Mouse (Mus musculus) neural tube, embryonic 10.5 days (tissue): ENCODE measurements at regions not wholly inside any gene's neighbourhood (a gene's known extent, or its start where the extent isn't known, plus 50 kb on each side); places are given as distances from the start of the nearest gene placed in this dataset.

ENCODE experiments used
- DNase-seq: peaks from one replicate; pipeline ENCODE4 v3.0.0-alpha.2; 2017; ENCODE audit warnings: low spot score; ENCODE audit errors: extremely low spot score

DNA sequence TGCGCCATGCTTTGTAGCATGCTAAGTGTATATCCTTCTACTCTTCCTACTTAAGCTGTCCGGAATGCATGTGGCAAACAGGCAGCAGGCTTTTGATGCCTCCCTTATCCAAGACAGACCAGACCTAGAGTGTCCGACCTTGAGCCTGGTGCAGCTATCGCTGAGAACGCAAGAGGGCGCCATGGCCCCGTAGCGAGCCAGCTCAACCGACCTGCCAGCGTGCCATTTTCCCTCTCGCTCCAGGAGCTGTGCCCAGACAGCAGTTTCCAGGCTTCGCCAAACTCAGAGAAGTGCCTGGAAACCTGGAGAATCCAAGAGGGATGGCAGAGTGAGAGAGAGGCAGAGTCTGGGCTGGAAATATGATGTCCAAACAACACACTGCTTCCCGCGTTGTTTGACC is 155.8 kb upstream of the Gm12830 start:
- DNase-seq, result peak; percentile 94

DNA sequence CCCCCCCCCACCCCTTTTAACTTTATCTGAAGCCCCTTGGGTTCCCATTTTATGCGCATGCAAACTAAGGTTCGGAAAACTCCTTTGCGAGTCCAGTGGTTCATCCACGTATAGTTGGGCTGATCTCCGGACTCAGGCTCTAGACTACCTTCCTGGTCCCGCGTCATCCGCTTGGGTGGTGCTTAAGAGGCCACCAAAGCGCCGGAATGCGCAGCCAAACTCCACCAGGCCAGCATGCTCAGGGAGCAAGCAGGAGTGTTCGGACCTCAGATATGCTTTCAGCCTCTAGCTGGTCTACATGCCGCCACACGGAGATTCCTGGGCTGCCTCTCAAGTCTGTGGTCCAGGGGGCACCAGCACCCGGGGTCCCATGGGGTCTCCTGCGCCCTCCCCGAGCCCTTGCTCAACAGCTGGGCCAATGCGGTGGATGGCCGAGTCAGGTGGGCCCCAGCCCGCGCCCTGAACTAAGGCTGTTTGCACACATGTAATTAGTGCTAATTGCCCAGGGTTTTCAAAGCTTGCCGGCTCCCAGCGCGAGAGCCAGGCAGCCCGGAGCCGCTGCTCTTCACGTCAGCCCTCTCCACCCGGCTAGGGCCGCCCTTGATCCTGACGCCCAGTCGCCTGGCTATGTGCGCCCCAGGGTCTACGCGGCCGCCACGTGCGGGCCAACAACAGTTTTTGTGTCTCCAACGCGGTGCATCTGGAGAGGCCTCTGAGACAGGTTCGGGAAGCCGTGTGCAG is 155.1 kb upstream of the Gm12830 start:
- DNase-seq, result peak; percentile 58

DNA sequence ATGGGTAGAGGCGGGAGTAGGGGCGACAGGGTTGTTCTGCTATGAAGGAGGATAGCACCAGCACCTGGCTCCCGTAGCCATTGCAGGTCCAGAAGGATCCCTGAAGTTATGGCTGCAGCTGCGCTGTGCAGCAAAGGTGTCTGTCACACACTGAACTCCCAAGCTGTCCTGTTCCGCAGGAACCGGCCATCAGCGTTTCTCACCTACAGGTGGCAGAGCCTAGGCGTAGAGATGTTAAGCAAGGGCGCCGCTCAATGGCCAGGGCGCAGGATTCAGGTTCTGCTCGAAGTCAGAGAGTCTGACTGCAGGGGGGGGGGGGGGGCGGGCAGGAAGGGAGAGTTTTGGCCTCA is 154.6 kb upstream of the Gm12830 start:
- DNase-seq, result peak; percentile 52

DNA sequence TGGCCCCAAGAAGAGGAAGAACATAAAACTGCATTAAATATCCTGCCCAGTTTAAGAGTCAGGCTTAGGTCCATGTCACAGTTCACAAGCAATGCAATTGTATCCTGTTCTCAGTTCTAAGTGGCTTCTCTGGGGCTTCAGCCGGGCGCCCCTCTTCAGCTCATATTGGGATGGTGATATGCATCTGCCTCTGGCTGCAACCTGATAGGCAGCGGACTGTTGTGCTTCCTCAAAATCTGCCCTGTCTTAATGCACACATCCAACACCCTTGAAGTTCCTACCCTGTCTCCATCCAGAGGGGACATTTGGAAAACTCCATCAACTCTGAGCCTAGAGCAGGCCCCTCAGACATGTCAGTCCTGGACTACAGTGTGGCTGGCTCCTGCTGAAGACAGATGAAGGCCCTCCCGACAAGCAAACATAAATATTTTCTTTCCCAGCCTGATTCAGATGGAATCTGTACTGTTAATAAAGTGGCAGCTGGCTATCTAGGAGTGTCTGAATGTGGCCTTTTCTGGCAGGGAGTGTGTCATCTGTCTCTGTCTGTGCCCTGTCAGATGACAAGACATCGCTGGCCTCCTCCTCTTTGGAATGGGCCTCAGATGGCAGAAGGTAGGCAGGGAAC is 149.3 kb upstream of the Gm12830 start:
- no peak for DNase-seq

DNA sequence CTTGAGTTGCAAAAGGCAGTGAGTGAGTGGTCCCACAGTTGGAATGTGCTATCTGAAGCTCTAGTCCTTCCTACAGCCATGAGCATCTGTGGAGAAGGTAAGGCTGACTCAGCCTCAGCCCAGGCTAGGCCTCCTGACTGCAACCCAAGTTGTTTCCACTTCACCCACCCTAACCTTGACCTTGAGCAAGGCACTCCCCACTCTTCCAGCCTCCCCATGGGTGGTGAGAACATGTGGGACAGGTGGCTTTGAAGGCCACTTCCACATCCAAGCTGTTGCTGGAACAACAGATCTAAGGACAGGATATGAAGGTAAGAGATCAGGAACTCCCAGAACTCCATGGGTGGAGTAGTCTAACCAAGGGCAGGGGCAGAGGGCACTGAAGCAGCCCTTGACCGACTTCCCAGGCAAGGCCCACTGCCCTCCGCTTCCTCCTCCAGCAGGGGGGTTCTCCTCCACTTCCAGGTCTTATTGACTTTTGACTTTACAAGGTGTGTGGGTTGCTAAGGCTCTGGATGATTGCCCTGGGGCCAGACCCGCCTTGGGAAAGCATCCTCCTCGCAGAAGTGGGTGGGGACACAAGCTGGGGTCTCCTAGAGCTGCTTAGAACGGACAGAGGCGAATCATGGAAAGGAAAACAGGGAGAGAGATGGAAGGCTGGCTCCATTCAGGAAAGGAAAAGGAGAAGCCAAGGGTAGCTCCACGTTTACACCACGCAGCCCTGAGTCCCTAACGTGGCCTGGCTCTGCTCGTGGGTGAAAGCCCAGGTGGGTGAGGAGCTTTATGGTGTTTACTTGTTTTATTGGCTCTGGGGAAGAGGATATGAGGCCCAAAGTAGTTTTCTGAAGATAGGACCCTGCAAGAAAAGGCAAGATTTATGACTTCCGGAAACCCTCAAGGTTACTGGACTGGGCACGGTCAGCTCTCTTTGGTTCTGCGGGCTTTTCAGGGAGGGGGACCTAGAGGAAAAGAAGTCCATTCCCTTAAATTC is 144.3 kb upstream of the Gm12830 start:
- DNase-seq, result no peak

DNA sequence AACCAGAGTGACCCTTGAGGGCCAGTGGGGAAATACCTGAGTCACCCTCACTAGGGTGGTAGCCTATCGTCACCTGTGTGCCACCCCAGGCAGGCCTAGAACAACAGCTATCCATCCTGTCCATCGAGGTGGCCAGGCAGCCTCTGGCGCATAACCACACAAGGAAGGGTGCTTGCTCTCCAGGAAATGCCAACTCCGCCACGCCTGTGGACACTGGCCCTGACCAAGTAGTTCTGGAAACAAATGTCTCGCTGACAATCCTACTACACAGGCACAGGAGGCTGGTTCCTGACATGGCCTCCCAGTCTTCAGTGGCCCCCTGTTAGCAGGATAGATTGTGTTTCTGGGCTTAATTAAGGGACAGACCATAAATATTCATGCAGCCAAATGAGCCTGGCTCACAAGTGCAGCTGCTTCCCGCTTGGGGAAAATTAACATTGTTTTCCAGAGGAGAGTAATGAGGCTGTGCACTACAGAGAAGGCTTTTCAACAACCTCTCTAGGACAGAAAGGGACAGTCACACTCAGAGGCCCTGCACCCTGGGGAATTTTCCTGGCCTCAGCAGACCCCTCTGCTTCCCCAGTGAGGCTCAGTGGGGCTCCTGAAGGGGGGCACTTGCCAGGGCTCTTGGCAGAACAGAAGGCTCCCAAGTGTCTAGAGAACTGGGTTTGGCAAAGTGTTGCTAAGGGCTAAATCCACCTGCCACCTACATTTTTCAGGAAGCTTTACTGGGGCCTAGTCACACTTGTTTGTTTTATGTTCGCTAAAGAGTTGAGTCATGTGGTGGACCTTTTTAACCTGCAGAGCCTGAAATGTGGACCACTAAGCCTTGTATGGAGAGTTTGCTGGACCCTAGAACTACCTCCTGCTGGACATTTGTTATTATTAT is 143.2 kb upstream of the Gm12830 start:
- DNase-seq, result no peak

DNA sequence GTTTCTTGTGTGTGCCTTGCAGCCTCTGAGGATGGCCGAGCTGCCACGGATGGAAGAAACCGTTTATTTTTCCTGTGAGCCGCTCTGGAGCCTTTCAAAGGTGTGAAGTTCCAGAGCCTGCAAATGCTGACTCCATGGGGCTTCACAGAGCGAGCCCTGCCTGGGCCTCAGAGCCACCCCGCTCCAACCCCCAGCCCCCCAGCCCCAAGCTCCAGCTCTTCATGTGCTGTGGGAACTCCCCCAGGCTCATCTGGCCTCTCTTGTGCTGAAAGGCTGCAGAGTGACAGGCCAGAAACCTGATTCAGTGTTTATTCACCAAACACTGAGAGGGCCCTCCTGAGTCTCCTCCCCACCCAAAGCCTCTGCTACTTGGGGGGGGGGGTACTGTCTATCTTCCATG is 141.2 kb upstream of the Gm12830 start:
- no peak for DNase-seq

DNA sequence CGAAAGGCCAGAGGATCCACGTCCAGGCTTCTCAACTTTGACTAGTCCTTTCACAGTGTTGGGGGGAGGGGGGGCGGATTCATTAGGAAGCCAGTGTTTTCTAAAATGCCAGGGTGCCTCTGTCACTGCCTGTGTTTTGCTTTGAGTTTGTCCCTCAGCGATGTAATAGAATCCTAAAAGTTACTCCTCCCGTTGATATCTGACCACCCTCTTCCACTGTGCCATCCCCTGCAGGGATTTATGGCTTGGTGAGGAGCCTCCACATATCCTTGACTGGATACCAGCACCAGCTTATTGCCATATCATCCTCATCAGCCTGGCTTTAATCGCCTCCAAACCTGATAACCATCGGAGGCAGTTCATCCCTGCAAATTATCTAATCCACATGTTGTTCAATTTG is 138.6 kb upstream of the Gm12830 start:
- DNase-seq, result no peak

DNA sequence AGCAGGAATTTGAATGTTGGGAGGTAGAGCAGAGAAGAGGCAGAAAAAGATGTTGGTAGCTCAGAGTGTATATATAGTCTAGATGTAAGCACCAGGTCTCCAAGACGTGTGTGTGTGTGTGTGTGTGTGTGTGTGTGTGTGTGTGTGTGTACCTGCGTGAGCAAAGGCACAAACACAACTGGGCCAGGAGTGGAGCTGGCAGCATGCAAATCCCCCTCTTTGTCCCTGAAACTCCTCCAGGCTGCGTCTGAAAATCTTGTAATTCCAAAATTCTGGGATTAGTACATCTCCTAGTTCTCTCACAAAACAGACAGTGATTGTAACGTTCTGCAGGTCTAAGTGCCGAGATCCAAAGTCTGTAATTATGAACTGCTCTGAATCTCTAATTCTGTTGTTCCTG is 137.8 kb upstream of the Gm12830 start:
- no peak for DNase-seq

DNA sequence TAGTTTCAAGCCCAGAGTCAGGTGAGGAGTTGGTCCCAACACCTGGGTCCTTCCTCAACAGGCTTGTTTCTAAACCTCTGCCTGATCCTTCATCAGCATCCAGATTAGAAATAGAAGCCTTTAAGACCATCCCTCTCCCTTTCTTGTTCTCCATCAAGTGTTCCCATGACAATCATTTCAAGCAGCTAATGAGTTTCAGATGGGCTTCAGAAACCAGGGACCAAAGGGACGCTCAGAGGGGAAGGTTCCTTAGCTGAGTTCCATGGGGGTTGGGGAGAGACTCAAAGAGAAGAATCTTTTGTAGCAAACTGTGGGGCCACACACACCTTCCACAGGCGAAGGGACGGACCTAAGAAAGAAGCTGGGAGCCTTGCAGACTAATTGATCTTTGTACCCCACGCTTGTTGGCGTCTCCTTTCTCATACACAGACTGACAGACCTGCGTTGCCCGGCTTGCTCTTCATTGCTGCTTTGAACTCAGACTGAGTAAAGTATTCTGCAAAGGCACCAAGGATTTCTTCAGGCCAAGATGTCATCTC is 136.6 kb upstream of the Gm12830 start:
- no peak for DNase-seq

DNA sequence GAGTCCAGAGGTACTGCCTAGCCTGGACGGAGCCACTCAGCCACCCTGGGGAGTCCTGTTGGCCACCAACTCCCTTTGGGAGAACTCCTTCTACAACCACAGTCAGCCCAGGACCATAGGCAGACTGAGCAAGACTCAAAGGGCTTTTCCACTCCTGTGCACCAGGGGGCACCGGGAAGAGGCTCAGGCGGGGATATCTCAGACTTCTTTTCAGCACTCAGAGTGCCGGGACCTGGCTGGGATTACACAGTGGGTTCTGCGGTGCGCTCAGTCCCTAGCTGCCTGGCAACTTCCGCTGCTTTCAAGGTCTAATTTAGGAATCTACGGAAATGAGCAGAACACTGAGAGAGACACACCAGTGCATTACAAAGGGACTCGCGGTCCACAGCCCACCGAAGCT is 136.1 kb upstream of the Gm12830 start:
- DNase-seq, result peak; percentile 71

DNA sequence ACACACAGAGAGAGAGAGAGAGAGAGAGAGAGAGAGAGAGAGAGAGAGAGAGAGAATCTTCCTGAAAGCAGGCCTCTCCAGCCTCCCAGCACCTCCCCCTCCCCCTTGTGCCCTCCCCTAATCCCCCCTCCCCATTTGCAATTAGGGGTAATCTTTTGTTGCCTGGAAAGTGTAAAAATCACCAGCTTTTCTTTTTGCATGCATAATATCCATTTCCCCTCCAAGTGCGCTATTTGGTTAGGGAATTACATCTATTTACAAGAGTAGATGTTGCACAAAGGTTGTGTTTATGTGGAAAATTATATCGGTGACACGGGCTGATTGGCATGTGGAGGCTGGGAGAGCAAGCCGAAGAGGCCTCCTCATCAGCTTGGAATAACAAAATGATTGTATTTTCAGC is 135.4 kb upstream of the Gm12830 start:
- no peak for DNase-seq

DNA sequence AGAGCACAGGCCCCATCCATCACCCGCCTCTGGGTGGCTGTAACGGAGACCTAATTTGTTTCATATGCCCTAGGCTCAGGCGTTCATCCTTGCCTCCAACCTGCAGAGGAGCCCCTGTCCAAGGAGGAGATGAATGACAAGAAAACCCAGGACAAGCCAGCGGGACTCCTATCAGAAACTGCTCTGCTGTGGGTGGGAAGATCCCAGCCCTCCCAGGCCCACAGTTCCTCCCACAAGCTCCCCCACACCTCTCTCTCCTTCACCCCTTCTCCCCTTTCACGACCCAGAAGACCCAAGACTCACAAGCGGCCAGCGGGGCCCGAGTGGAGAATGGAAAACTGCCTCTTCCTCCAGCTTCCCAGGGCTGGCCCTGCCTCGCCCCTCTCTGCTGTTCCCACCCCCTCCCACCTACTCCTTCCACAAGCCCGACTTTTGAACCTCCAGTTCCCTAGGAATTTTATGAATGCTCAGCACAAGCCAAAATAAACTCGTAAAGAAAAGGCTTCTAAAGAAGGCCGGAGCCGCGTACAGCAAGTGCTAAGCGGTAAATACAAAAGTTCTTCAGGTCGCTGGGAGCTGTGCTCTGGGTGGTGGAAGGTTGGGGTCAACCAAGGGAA is 133.1 kb upstream of the Gm12830 start:
- peak; percentile 67 for DNase-seq

DNA sequence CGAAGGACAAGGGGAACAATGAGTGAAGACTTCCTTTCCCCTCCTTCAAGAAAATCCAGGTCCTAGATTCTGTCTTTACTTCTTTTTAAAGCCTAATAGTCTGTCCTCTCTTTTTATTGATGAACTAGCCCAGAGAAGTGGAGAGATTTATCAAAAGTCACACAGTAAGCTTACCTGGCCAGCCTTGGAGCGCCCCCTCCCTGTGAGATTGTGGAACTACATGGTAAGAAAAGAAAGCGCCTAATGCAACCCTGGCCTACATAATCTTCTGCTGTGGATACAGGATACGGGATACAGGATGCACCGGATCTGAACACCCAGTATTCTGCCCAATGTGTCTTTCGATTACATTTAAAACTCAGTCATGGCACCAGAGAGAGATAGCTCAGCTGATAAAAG is 132.6 kb upstream of the Gm12830 start:
- no peak for DNase-seq

DNA sequence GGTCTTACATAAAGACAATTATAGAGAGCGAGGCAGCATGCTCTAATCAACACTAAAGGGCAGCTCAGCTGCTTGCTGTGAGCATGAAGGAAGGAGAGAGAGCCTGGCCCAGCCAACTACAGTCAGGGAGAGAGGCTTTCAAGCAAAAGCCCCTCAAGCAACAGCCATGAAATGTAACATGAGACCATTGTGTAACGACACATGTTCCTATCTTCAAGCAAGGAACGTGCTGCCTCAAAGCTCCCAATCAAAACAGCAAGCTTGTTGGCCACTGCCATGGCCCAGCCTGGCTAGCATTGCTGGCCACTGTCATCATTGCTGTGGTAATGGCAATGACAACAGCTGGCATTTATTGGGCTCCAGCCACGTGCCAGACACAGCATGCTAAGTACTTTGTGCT is 115.9 kb upstream of the Gm12830 start:
- no peak for DNase-seq

DNA sequence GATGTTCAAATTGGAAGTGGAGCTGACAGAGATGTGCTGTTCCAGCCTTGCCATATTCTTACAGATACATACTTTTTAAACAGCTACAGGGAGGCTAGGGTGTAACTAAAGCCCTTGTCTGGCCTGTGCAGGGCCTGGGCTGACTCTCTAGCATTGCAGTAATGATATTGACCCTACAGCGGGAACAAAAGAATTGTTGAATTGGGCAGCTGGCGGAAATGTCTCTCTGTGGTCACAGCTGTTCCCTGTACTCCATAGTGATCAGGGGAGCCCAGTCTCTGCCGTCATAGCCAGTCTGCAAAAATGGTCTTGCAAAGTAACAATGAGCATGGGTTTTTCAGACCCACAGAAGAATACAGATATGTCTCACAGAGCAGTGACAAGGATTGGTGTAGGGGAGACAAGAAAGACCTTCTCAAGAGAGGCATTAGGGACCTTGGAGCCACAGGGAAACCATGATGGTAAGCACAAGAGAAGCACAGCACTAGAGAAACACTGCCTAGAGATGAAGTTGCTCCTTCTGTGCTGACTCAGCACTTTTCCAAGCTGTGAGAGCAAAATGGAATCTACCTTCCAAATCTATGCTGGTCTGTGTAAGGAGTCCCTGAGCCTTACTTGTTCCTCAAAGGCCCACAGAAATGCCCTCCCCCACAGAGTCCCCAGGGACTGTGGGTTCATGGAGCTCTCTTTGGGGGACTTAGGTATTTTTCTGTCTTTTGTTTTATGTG is 111.2 kb upstream of the Gm12830 start:
- DNase-seq, result no peak

DNA sequence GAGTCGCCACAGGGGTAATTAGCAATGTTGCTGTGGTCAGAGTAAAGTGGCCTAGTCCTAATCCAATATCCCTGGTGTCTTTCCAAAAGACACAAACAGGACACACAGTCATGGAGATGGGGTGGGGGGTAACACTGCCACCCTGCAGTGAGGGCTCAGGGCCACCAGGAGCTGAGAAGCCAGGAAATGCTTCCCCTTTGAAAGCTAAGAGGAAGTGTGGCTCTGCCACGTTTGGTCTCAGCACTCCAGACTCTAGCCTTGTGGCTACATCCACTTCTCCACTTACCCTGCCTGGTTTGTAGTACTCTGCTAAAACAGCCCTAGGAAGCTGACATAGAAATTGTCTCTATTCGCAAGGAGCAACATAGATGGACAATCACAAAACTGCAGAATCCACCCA is 110.4 kb upstream of the Gm12830 start:
- DNase-seq, result no peak

DNA sequence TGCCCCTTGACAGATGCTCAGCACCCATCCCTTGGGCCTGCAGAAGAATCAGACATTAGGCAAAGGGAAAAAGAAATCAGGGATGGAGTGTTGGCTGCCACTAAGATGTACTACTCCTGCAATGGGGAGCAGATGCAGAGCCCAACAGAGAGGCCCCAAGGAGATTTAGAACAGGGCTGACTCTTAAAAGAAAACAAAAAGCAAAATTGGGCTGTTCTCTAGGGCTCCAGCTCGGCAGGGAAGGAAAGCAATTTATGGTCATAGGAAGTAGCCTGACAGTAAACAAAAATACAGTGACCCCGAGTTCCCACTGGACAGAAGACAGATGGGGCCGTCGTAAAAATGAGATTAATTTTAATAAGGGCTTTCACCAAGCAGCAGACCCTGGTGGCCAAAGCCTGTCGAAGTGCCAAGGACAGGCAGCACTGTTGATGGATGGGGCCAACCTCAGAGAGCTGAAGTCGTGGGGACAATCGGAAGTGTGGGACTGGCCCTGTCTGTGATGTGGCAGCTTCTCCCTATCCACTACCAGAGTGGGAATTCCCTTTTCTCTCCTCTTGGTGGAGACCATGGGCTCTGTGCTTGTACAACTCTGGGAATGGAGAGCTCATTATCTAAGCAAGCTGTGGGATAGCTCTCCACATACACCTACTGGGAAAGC is 109.4 kb upstream of the Gm12830 start:
- DNase-seq, result no peak

DNA sequence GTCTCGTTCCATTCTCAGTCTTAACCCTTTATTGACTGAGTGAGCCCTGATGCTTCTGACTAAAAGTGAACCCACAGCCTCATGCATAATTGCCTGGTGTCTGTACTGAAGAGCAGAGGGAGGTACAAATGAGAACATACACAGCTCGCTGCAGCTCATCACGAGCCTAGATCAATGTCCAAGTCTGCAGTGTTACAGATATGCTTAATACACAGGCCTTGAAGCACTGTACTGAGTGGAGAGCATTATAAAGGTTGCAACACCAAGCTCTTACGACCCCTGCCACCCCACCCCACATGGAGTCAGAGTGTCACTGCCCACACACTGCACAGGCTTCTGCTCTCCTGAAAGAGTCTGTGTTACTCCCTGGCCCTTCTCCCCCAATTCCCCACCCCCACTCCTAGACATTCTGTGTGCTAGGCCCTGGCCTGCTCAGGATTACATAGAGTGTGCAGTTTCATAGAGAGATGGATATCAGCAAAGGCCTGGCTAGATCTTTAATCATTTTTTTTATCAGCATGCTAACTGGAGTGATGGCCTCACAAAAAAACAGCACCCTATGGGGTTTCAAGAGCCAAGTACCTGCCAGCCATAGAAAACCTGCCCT is 108.5 kb upstream of the Gm12830 start:
- DNase-seq, result no peak
